ENCODE assay signal across 9 mouse cellular contexts in the genomic region with DNA sequence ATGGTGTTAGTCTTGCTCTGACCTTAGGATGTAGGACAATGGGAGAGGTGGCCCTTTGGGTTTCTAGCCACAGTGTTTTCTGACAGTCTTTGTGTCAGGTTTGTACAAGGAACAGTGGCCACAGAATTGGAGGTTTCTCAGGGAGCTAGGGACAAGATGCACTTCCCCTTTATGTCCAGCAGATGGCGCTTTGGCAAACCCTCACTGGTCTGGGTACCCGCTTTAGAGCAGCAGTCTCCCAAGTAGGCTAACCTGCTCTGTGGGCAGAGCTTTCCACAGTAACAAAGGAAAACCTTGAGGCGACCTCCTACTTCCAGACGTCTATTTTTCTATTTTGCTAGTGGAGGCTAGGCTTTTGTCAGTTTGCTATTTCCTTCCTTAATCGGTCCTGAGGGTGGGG. TPM values are rescaled to one million over a fixed set of nuclear protein-coding genes. Genes with fewer than 3 reads are reported as not detected.
DNase-seq lines count a peak whose midpoint lies in the region; ATAC-seq and TF ChIP-seq lines count a peak whose summit lies in the region.
"Had no signal": no experiment of that assay in that cellular context is flagged by ENCODE, and none has a peak within 500 bp of the region (broad histone marks: within the 10 kb centered on the region; RNA-seq: fewer than 3 reads in every experiment).

No protein-coding gene starts in this region.

- H3K9ac ChIP-seq in kidney, embryonic 15.5 days = no peak overlapping the region
- H3K9ac ChIP-seq in liver, embryonic 16.5 days (ENCODE audit: low read depth, low read length) = no peak overlapping the region
- no peak overlapping the region for H3K9ac ChIP-seq in neural tube, embryonic 14.5 days (replicated peaks; ENCODE audit: low read depth, low read length)

- H3K4me3 ChIP-seq in cortical plate, adult 2 months (ENCODE audit: insufficient read depth, low read length) = no peak overlapping the region
- no peak overlapping the region for H3K4me3 ChIP-seq in kidney, embryonic 15.5 days (replicated peaks)
- H3K4me3 ChIP-seq in liver, embryonic 16.5 days (ENCODE audit: low read depth, low read length) = no peak overlapping the region
- H3K4me3 ChIP-seq in neural tube, embryonic 14.5 days (ENCODE audit: low read depth, low read length) = no peak overlapping the region

- DNase-seq in CD4-positive helper T cell, adult 2 months (ENCODE audit: low read depth, low spot score) = peak; percentile 26
- peak; percentile 81 for DNase-seq in R1 (ENCODE audit: low read depth, low spot score)
- peak; percentile 43 for DNase-seq in thymus, postnatal 4 days

- H3K4me1 ChIP-seq in cortical plate, adult 2 months (ENCODE audit: control insufficient read depth, insufficient read depth, low read length) = peaks cover 7% of the 10 kb centered on the region; the same call in 1 of the 2 replicates
- no peaks in the 10 kb centered on the region for H3K4me1 ChIP-seq in kidney, embryonic 15.5 days
- H3K4me1 ChIP-seq in liver, embryonic 16.5 days (ENCODE audit: control insufficient read depth, low read depth, low read length) = no peaks in the 10 kb centered on the region
- H3K4me1 ChIP-seq in neural tube, embryonic 14.5 days (ENCODE audit: control insufficient read depth, insufficient read depth, low read length) = no peaks in the 10 kb centered on the region

- H3K27me3 ChIP-seq in kidney, embryonic 15.5 days = 0 out of 2 replicates have a peak, but pooled peaks cover 2% of the 10 kb centered on the region
- peaks cover 5% of the 10 kb centered on the region; the same call in 1 of the 2 replicates for H3K27me3 ChIP-seq in liver, embryonic 16.5 days (ENCODE audit: control insufficient read depth, insufficient read depth, low read depth, low read length)
- no peaks in the 10 kb centered on the region for H3K27me3 ChIP-seq in neural tube, embryonic 14.5 days (ENCODE audit: control insufficient read depth, insufficient read depth, low read length)

- no peak overlapping the region for H3K4me2 ChIP-seq in kidney, embryonic 15.5 days
- no peak overlapping the region for H3K4me2 ChIP-seq in liver, embryonic 16.5 days (ENCODE audit: low read depth, low read length)
- H3K4me2 ChIP-seq in neural tube, embryonic 14.5 days (ENCODE audit: low read depth, low read length) = no peak overlapping the region

- TF ChIP-seq POLR2A in cortical plate, adult 2 months (IDR thresholded peaks at IDR 0.05; ENCODE audit: extremely low read depth, insufficient read depth, low read length) = peak; percentile 43; the same call in 1 of the 2 replicates

- H3K9me3 ChIP-seq in kidney, embryonic 15.5 days (replicated peaks) = no peaks in the 10 kb centered on the region
- no peaks in the 10 kb centered on the region for H3K9me3 ChIP-seq in liver, embryonic 16.5 days (replicated peaks; ENCODE audit: control insufficient read depth, low read length)
- H3K9me3 ChIP-seq in neural tube, embryonic 14.5 days (ENCODE audit: control insufficient read depth, low read length) = no peaks in the 10 kb centered on the region

- no peak overlapping the region for H3K27ac ChIP-seq in cortical plate, adult 2 months (ENCODE audit: insufficient read depth, low read length)
- H3K27ac ChIP-seq in kidney, embryonic 15.5 days = no peak overlapping the region
- no peak overlapping the region for H3K27ac ChIP-seq in liver, embryonic 16.5 days (ENCODE audit: low read length)
- no peak overlapping the region; the same call in 1 of the 2 replicates for H3K27ac ChIP-seq in neural tube, embryonic 14.5 days (ENCODE audit: low read depth, low read length)

- peak; percentile 70 for ATAC-seq in granulocyte monocyte progenitor cell, adult 5-6 weeks (replicated peaks; ENCODE audit: poor library complexity, severe bottlenecking)
- ATAC-seq in kidney, embryonic 15.5 days (replicated peaks; ENCODE audit: low FRiP score) = peak; percentile 70; the same call in 1 of the 2 replicates
- ATAC-seq in liver, embryonic 16.5 days (ENCODE audit: low read depth) = peak; percentile 19; the same call in 1 of the 2 replicates
- peak; percentile 84 for ATAC-seq in neural tube, embryonic 14.5 days (ENCODE audit: low read depth)

- H3K36me3 ChIP-seq in kidney, embryonic 15.5 days = no peaks in the 10 kb centered on the region
- H3K36me3 ChIP-seq in liver, embryonic 16.5 days (ENCODE audit: control insufficient read depth, insufficient read depth) = no peaks in the 10 kb centered on the region
- peaks cover 7% of the 10 kb centered on the region for H3K36me3 ChIP-seq in neural tube, embryonic 14.5 days (ENCODE audit: control insufficient read depth, insufficient read depth, low read length)

- peak; percentile 91 for TF ChIP-seq CTCF in cortical plate, adult 2 months (IDR thresholded peaks at IDR 0.05; ENCODE audit: extremely low read depth, insufficient read depth, low read length)

- WGBS in kidney, embryonic 15.5 days = 9% methylated on average over 5 of the region's 5 CpGs
- 8% methylated on average over 5 of the region's 5 CpGs for WGBS in liver, embryonic 16.5 days (ENCODE audit: insufficient replicate concordance)
- WGBS in neural tube, embryonic 14.5 days = 8% methylated on average over 5 of the region's 5 CpGs

RNA-seq across cellular contexts. Expression of a gene that starts 7.4 kb away (rescaled TPM):
- polyA plus RNA-seq in cortical plate, adult 2 months (2012; rRNA removed) = 171 and 174 TPM in 2 replicates
- total RNA-seq in granulocyte monocyte progenitor cell, adult 5-6 weeks (2014; fragmentation: Nextera tagmentation) = not detected in 2 replicates
- total RNA-seq in granulocyte monocyte progenitor cell, adult 5-6 weeks (2017) = not detected in 2 replicates
- polyA plus RNA-seq in kidney, embryonic 15.5 days (2015; fragmentation: Nextera tagmentation; extraction: Ambion mirVana) = 18.9 and 21.5 TPM in 2 replicates
- polyA plus RNA-seq in liver, embryonic 16.5 days (2015; fragmentation: Nextera tagmentation; extraction: Ambion mirVana) = 0.36 and 1.0 TPM in 2 replicates
- 98.6 and 110 TPM in 2 replicates for polyA plus RNA-seq in neural tube, embryonic 14.5 days (2014; fragmentation: Nextera tagmentation; extraction: Ambion mirVana)

RNA-seq across cellular contexts. Expression of a gene that starts 27.5 kb away (rescaled TPM):
- 129 and 208 TPM in 2 replicates for polyA plus RNA-seq in cortical plate, adult 2 months (2012; rRNA removed)
- 6.6 and 7.2 TPM in 2 replicates for total RNA-seq in granulocyte monocyte progenitor cell, adult 5-6 weeks (2014; fragmentation: Nextera tagmentation)
- 2.3 and 3.3 TPM in 2 replicates for total RNA-seq in granulocyte monocyte progenitor cell, adult 5-6 weeks (2017)
- polyA plus RNA-seq in kidney, embryonic 15.5 days (2015; fragmentation: Nextera tagmentation; extraction: Ambion mirVana) = 4.3 and 4.8 TPM in 2 replicates
- polyA plus RNA-seq in liver, embryonic 16.5 days (2015; fragmentation: Nextera tagmentation; extraction: Ambion mirVana) = 0.31 and 0.34 TPM in 2 replicates
- polyA plus RNA-seq in neural tube, embryonic 14.5 days (2014; fragmentation: Nextera tagmentation; extraction: Ambion mirVana) = 99.0 and 99.6 TPM in 2 replicates

RNA-seq across cellular contexts. Expression of a gene that starts 34.5 kb away (rescaled TPM):
- polyA plus RNA-seq in cortical plate, adult 2 months (2012; rRNA removed) = 0.40 and 0.44 TPM in 2 replicates
- not detected in 2 replicates for total RNA-seq in granulocyte monocyte progenitor cell, adult 5-6 weeks (2014; fragmentation: Nextera tagmentation)
- total RNA-seq in granulocyte monocyte progenitor cell, adult 5-6 weeks (2017) = not detected in 2 replicates
- polyA plus RNA-seq in kidney, embryonic 15.5 days (2015; fragmentation: Nextera tagmentation; extraction: Ambion mirVana) = not detected in 2 replicates
- polyA plus RNA-seq in liver, embryonic 16.5 days (2015; fragmentation: Nextera tagmentation; extraction: Ambion mirVana) = not detected in 2 replicates
- polyA plus RNA-seq in neural tube, embryonic 14.5 days (2014; fragmentation: Nextera tagmentation; extraction: Ambion mirVana) = not detected in 2 replicates
- polyA plus RNA-seq: heart, embryonic 14.5 days had no signal

Comparison
In these comparisons a context has a peak if more than half of its experiments do, and no peak if none do; other contexts are left out.
1. DNase-seq: peak in every context shown above with its lines; median percentile 81 in R1; 43 in thymus, postnatal 4 days; 26 in CD4-positive helper T cell, adult 2 months.
2. ATAC-seq: peak in every context shown above with its lines; median percentile 84 in neural tube, embryonic 14.5 days; 70 in granulocyte monocyte progenitor cell, adult 5-6 weeks; 70 in kidney, embryonic 15.5 days; 19 in liver, embryonic 16.5 days.
3. RNA of a gene that starts 27.5 kb away (polyA plus RNA-seq): 129 to 208 TPM in cortical plate, adult 2 months and 99.0 to 99.6 TPM in neural tube, embryonic 14.5 days; 4.3 to 4.8 TPM in kidney, embryonic 15.5 days and 0.31 to 0.34 TPM in liver, embryonic 16.5 days; every median in the first group is over 10 times any median in the second.